Mouse (Mus musculus) heart, embryonic 13.5 days (tissue): ENCODE measurements around the gene Hrh2. TPM values are rescaled to one million over a fixed set of nuclear protein-coding genes. Genes with fewer than 3 reads are reported as not detected.

ENCODE experiments used
- ATAC-seq: fragments of 200-750 bp; cut with Nextera tagmentation; 2 replicates; pipeline ENCODE4 v1.8.0; 2017; ENCODE audit warnings: moderate TSS enrichment; ENCODE audit not compliant: insufficient number of reproducible peaks, low FRiP score, low TSS enrichment; ENCODE audit errors: extremely low read depth
- H3K27ac ChIP-seq: fragments of 300-500 bp; sonication (generic); replicated peaks from 2 replicates; pipeline ENCODE4 v1.5.1; 2015; ENCODE audit warnings: moderate library complexity, mild to moderate bottlenecking, inconsistent platforms
- H3K27me3 ChIP-seq: fragments of 300-500 bp; sonication (generic); replicated peaks from 2 replicates; pipeline ENCODE4 v1.6.1; 2015; ENCODE audit warnings: mild to moderate bottlenecking, inconsistent platforms
- H3K36me3 ChIP-seq: fragments of 300-500 bp; sonication (generic); 2 replicates; pipeline ENCODE4 v1.6.1; 2015; ENCODE audit warnings: mild to moderate bottlenecking, inconsistent platforms
- H3K4me1 ChIP-seq: fragments of 300-500 bp; sonication (generic); 2 replicates; pipeline ENCODE4 v1.6.1; 2015; ENCODE audit warnings: inconsistent platforms
- H3K4me2 ChIP-seq: fragments of 300-500 bp; sonication (generic); 2 replicates; pipeline ENCODE4 v1.6.1; 2015; ENCODE audit warnings: inconsistent platforms, mild to moderate bottlenecking, moderate library complexity
- H3K4me3 ChIP-seq: fragments of 300-500 bp; sonication (generic); 2 replicates; pipeline ENCODE4 v1.5.1; 2015; ENCODE audit warnings: moderate library complexity, mild to moderate bottlenecking, inconsistent platforms
- H3K9ac ChIP-seq: fragments of 300-500 bp; sonication (generic); 2 replicates; pipeline ENCODE4 v1.6.1; 2015; ENCODE audit warnings: inconsistent platforms, mild to moderate bottlenecking, moderate library complexity
- H3K9me3 ChIP-seq: fragments of 300-500 bp; sonication (generic); 2 replicates; pipeline ENCODE4 v1.6.1; 2016; ENCODE audit warnings: inconsistent platforms
- WGBS: fragments of 180-500 bp; shearing (Covaris S2); methylation state at CpG from one replicate; pipeline ENCODE4 v1.1.7; 2015; ENCODE audit warnings: mixed read lengths; 5-methylcytosine and 5-hydroxymethylcytosine counted together
- polyA plus RNA-seq: library from polyadenylated mRNA; unstranded; fragments of >200 nt; fragmentation: Nextera tagmentation; extraction: Ambion mirVana; gene quantifications from 2 replicates; pipeline ENCODE4 v1.2.1, GENCODE M21; 2015

Hrh2 gene
- 0.05 TPM in 1 of 2 replicates, not detected in the other for polyA plus RNA-seq

GRCm38 (mm10) chr13:54192021-54192481 is at the start of gene Hrh2:
Gene Hrh2 (plus strand): TSS chr13:54192129.
- Histone ChIP-seq H3K27me3 (peaks cover 56% of the 10 kb centered on the region), H3K27ac (no peak within 1 kb of the TSS), H3K9ac (no peak within 1 kb of the TSS), H3K4me2 (peak within 1 kb of the TSS; percentile 65), H3K36me3 (no peaks in the 10 kb centered on the region), H3K4me3 (peak within 1 kb of the TSS; percentile 37), H3K9me3 (no peaks in the 10 kb centered on the region), H3K4me1 (peaks cover 8% of the 10 kb centered on the region)
- no peak for ATAC-seq
- WGBS = 2% methylated on average over 30 of the region's 31 CpGs

GRCm38 (mm10) chr13:54143788-54144187 is 48.1 kb upstream of the Hrh2 start:
- Histone ChIP-seq H3K27ac (no peak overlapping the region), H3K9me3 (peaks cover 8% of the 10 kb centered on the region; the same call in 1 of the 2 replicates), H3K9ac (peak overlapping the region; percentile 33; the same call in 1 of the 2 replicates), H3K4me3 (no peak overlapping the region), H3K4me1 (peaks cover 16% of the 10 kb centered on the region), H3K4me2 (peak overlapping the region; percentile 34; the same call in 1 of the 2 replicates), H3K36me3 (no peaks in the 10 kb centered on the region), H3K27me3 (peaks cover 23% of the 10 kb centered on the region)
- ATAC-seq = no peak
- 13% methylated on average over 5 of the region's 5 CpGs for WGBS

GRCm38 (mm10) chr13:54144624-54145023 is 47.3 kb upstream of the Hrh2 start:
- peaks cover 25% of the 10 kb centered on the region for H3K27me3 ChIP-seq
- no peak overlapping the region for H3K4me2 ChIP-seq
- H3K4me1 ChIP-seq = peaks cover 16% of the 10 kb centered on the region
- ATAC-seq = no peak
- H3K36me3 ChIP-seq = no peaks in the 10 kb centered on the region
- 60% methylated on average over 5 of the region's 5 CpGs for WGBS
- no peak overlapping the region for H3K9ac ChIP-seq
- H3K4me3 ChIP-seq = no peak overlapping the region
- H3K27ac ChIP-seq = no peak overlapping the region
- peaks cover 8% of the 10 kb centered on the region; the same call in 1 of the 2 replicates for H3K9me3 ChIP-seq

GRCm38 (mm10) chr13:54147328-54147727 is 44.6 kb upstream of the Hrh2 start:
- Histone ChIP-seq H3K4me3 (no peak overlapping the region), H3K27me3 (peaks cover 18% of the 10 kb centered on the region), H3K9ac (no peak overlapping the region), H3K36me3 (no peaks in the 10 kb centered on the region), H3K4me2 (no peak overlapping the region), H3K27ac (no peak overlapping the region), H3K9me3 (peaks cover 8% of the 10 kb centered on the region; the same call in 1 of the 2 replicates), H3K4me1 (peaks cover 16% of the 10 kb centered on the region)
- 70% methylated on average over 1 of the region's 1 CpGs for WGBS
- ATAC-seq = no peak

GRCm38 (mm10) chr13:54152421-54152820 is 39.5 kb upstream of the Hrh2 start:
- Histone ChIP-seq H3K9me3 (no peaks in the 10 kb centered on the region), H3K4me3 (no peak overlapping the region), H3K4me1 (peaks cover 7% of the 10 kb centered on the region), H3K36me3 (no peaks in the 10 kb centered on the region), H3K9ac (no peak overlapping the region), H3K27ac (no peak overlapping the region), H3K4me2 (no peak overlapping the region), H3K27me3 (0 out of 2 replicates have a peak, but pooled peaks cover 14% of the 10 kb centered on the region)
- ATAC-seq = no peak
- WGBS = 54% methylated on average over 1 of the region's 1 CpGs

GRCm38 (mm10) chr13:54152911-54153310 is 39.0 kb upstream of the Hrh2 start:
- no peak overlapping the region for H3K27ac ChIP-seq
- H3K27me3 ChIP-seq = 0 out of 2 replicates have a peak, but pooled peaks cover 19% of the 10 kb centered on the region
- H3K4me2 ChIP-seq = no peak overlapping the region
- no peak overlapping the region for H3K9ac ChIP-seq
- no peaks in the 10 kb centered on the region for H3K36me3 ChIP-seq
- H3K4me1 ChIP-seq = peaks cover 7% of the 10 kb centered on the region
- no peak for ATAC-seq
- no peaks in the 10 kb centered on the region for H3K9me3 ChIP-seq
- 51% methylated on average over 7 of the region's 7 CpGs for WGBS
- no peak overlapping the region for H3K4me3 ChIP-seq

- H3K4me2 ChIP-seq = no peak overlapping the region
- WGBS = 7% methylated on average over 9 of the region's 9 CpGs
- H3K27me3 ChIP-seq = peaks cover 24% of the 10 kb centered on the region
- no peak overlapping the region for H3K27ac ChIP-seq
- no peak overlapping the region for H3K4me3 ChIP-seq
- H3K9ac ChIP-seq = 0 out of 2 replicates have a peak overlapping the region, but pooled peaks have one; percentile 10
- ATAC-seq = no peak
- no peaks in the 10 kb centered on the region for H3K9me3 ChIP-seq
- H3K36me3 ChIP-seq = no peaks in the 10 kb centered on the region
- H3K4me1 ChIP-seq = peaks cover 7% of the 10 kb centered on the region
These were observed 38.2 kb upstream of the Hrh2 start for GRCm38 (mm10) chr13:54153672-54154218.

- no peak for ATAC-seq
- WGBS = 74% methylated on average over 2 of the region's 2 CpGs
- no peak overlapping the region for H3K9ac ChIP-seq
- H3K27ac ChIP-seq = no peak overlapping the region
- H3K9me3 ChIP-seq = no peaks in the 10 kb centered on the region
- no peaks in the 10 kb centered on the region for H3K36me3 ChIP-seq
- H3K4me3 ChIP-seq = no peak overlapping the region
- H3K4me2 ChIP-seq = no peak overlapping the region
- H3K4me1 ChIP-seq = peaks cover 7% of the 10 kb centered on the region
- peaks cover 31% of the 10 kb centered on the region for H3K27me3 ChIP-seq
These were observed 36.1 kb upstream of the Hrh2 start for GRCm38 (mm10) chr13:54155822-54156221.

- no peaks in the 10 kb centered on the region for H3K9me3 ChIP-seq
- no peak overlapping the region for H3K4me3 ChIP-seq
- no peaks in the 10 kb centered on the region for H3K4me1 ChIP-seq
- H3K9ac ChIP-seq = no peak overlapping the region
- 17% methylated on average over 7 of the region's 7 CpGs for WGBS
- no peak overlapping the region for H3K27ac ChIP-seq
- H3K27me3 ChIP-seq = peaks cover 31% of the 10 kb centered on the region
- H3K4me2 ChIP-seq = no peak overlapping the region
- no peak for ATAC-seq
- no peaks in the 10 kb centered on the region for H3K36me3 ChIP-seq
These were observed 32.7 kb upstream of the Hrh2 start for GRCm38 (mm10) chr13:54159256-54159655.

- H3K4me1 ChIP-seq = no peaks in the 10 kb centered on the region
- no peak for ATAC-seq
These were observed 32.2 kb upstream of the Hrh2 start for GRCm38 (mm10) chr13:54159756-54160155.

GRCm38 (mm10) chr13:54160546-54160945 is 31.4 kb upstream of the Hrh2 start:
- no peak for ATAC-seq
- Histone ChIP-seq H3K9me3 (no peaks in the 10 kb centered on the region), H3K27me3 (peaks cover 31% of the 10 kb centered on the region), H3K27ac (no peak overlapping the region), H3K4me1 (no peaks in the 10 kb centered on the region), H3K4me3 (no peak overlapping the region), H3K4me2 (no peak overlapping the region), H3K36me3 (no peaks in the 10 kb centered on the region), H3K9ac (no peak overlapping the region)
- WGBS = 33% methylated on average over 1 of the region's 1 CpGs

More at GRCm38 (mm10) chr13:54159756-54160155, 32.2 kb upstream of the Hrh2 start:
- Histone ChIP-seq H3K27ac (no peak overlapping the region), H3K36me3 (no peaks in the 10 kb centered on the region), H3K4me3 (no peak overlapping the region), H3K4me2 (no peak overlapping the region), H3K9ac (no peak overlapping the region), H3K9me3 (no peaks in the 10 kb centered on the region), H3K27me3 (peaks cover 31% of the 10 kb centered on the region)
- WGBS = 61% methylated on average over 11 of the region's 11 CpGs

GRCm38 (mm10) chr13:54161514-54161913 is 30.4 kb upstream of the Hrh2 start:
- ATAC-seq = no peak

More at GRCm38 (mm10) chr13:54161514-54161913, 30.4 kb upstream of the Hrh2 start:
- Histone ChIP-seq H3K9me3 (no peaks in the 10 kb centered on the region), H3K4me3 (no peak overlapping the region), H3K4me1 (no peaks in the 10 kb centered on the region), H3K27ac (no peak overlapping the region), H3K27me3 (peaks cover 27% of the 10 kb centered on the region), H3K36me3 (no peaks in the 10 kb centered on the region), H3K9ac (no peak overlapping the region), H3K4me2 (no peak overlapping the region)
- 75% methylated on average over 2 of the region's 2 CpGs for WGBS
